Mouse (Mus musculus) embryonic facial prominence, embryonic 15.5 days (tissue): Measurements from ENCODE around the gene Hhipl2. TPM values are rescaled to one million over a fixed set of nuclear protein-coding genes. Genes with fewer than 3 reads are reported as not detected.

Experiments used
- ATAC-seq: fragments of 200-750 bp; cut with Nextera tagmentation; 2 replicates; pipeline ENCODE4 v1.8.0; 2017; ENCODE audit warnings: low read depth, moderate TSS enrichment; ENCODE audit not compliant: insufficient number of reproducible peaks, low FRiP score, low TSS enrichment
- H3K27ac ChIP-seq: fragments of 300-500 bp; sonication (generic); replicated peaks from 2 replicates; pipeline ENCODE4 v1.5.1; 2015; ENCODE audit warnings: mild to moderate bottlenecking, inconsistent platforms
- H3K27me3 ChIP-seq: fragments of 300-500 bp; sonication (generic); 2 replicates; pipeline ENCODE4 v1.6.1; 2015; ENCODE audit warnings: inconsistent platforms
- H3K36me3 ChIP-seq: fragments of 300-500 bp; sonication (generic); 2 replicates; pipeline ENCODE4 v1.6.1; 2015; ENCODE audit warnings: mild to moderate bottlenecking, inconsistent platforms
- H3K4me1 ChIP-seq: fragments of 300-500 bp; sonication (generic); 2 replicates; pipeline ENCODE4 v1.6.1; 2015; ENCODE audit warnings: inconsistent platforms
- H3K4me2 ChIP-seq: fragments of 300-500 bp; sonication (generic); replicated peaks from 2 replicates; pipeline ENCODE4 v1.6.1; 2015; ENCODE audit warnings: mild to moderate bottlenecking, inconsistent platforms
- H3K4me3 ChIP-seq: fragments of 300-500 bp; sonication (generic); replicated peaks from 2 replicates; pipeline ENCODE4 v1.5.1; 2015; ENCODE audit warnings: mild to moderate bottlenecking, inconsistent platforms
- H3K9ac ChIP-seq: fragments of 300-500 bp; sonication (generic); 2 replicates; pipeline ENCODE4 v1.6.1; 2015; ENCODE audit warnings: inconsistent platforms
- H3K9me3 ChIP-seq: fragments of 300-500 bp; sonication (generic); replicated peaks from 2 replicates; pipeline ENCODE4 v1.6.1; 2016; ENCODE audit warnings: inconsistent platforms
- WGBS: fragments of 180-500 bp; shearing (Covaris S2); methylation state at CpG from one replicate; pipeline ENCODE4 v1.1.7; 2015; 5-methylcytosine and 5-hydroxymethylcytosine counted together
- polyA plus RNA-seq: library from polyadenylated mRNA; unstranded; fragments of >200 nt; fragmentation: Nextera tagmentation; extraction: Ambion mirVana; gene quantifications from 2 replicates; pipeline ENCODE4 v1.2.1, GENCODE M21; 2015

Hhipl2 gene
- polyA plus RNA-seq, 1 experiment from 2014 or later = not detected

GRCm38 (mm10) chr1:183388426-183389406 is 29.3 kb upstream of the Hhipl2 start, which contains the start of gene Taf1a:
TSS of gene Taf1a (plus strand) at chr1:183388981.
- peak; percentile 97 for ATAC-seq
- peak within 1 kb of the TSS; percentile 48; the same call in 1 of the 2 replicates for H3K27ac ChIP-seq

GRCm38 (mm10) chr1:183403396-183403795 is 14.6 kb upstream of the Hhipl2 start:
- WGBS = 77% methylated on average over 3 of the region's 3 CpGs
- H3K36me3 ChIP-seq = peaks cover 69% of the 10 kb centered on the region

More at GRCm38 (mm10) chr1:183388426-183389406, 29.3 kb upstream of the Hhipl2 start, which contains the start of gene Taf1a:
- peaks cover 14% of the 10 kb centered on the region for H3K36me3 ChIP-seq
- H3K9me3 ChIP-seq = no peaks in the 10 kb centered on the region
- peak within 1 kb of the TSS; percentile 75 for H3K4me3 ChIP-seq
- 5% methylated on average over 44 of the region's 44 CpGs for WGBS
- peaks cover 17% of the 10 kb centered on the region for H3K27me3 ChIP-seq
- peaks cover 5% of the 10 kb centered on the region for H3K4me1 ChIP-seq
- peak within 1 kb of the TSS; percentile 23 for H3K9ac ChIP-seq
- H3K4me2 ChIP-seq = peak within 1 kb of the TSS; percentile 56

GRCm38 (mm10) chr1:183414081-183414727 is 3.8 kb upstream of the Hhipl2 start:
- H3K4me2 ChIP-seq = no peak overlapping the region
- no peaks in the 10 kb centered on the region for H3K27me3 ChIP-seq
- ATAC-seq = peak; percentile 20; the same call in 1 of the 2 replicates
- H3K9ac ChIP-seq = no peak overlapping the region
- H3K4me1 ChIP-seq = no peaks in the 10 kb centered on the region
- whole genome bisulfite sequencing = 87% methylated on average over 15 of the region's 15 CpGs
- no peaks in the 10 kb centered on the region for H3K9me3 ChIP-seq
- H3K4me3 ChIP-seq = no peak overlapping the region
- H3K36me3 ChIP-seq = peaks cover 33% of the 10 kb centered on the region
- H3K27ac ChIP-seq = no peak overlapping the region

More at GRCm38 (mm10) chr1:183403396-183403795, 14.6 kb upstream of the Hhipl2 start:
- Histone ChIP-seq H3K9me3 (no peaks in the 10 kb centered on the region), H3K9ac (no peak overlapping the region), H3K27me3 (no peaks in the 10 kb centered on the region), H3K4me3 (no peak overlapping the region), H3K4me2 (no peak overlapping the region), H3K27ac (no peak overlapping the region), H3K4me1 (no peaks in the 10 kb centered on the region)
- ATAC-seq = no peak

GRCm38 (mm10) chr1:183419741-183420140 is 1.7 kb downstream of the Hhipl2 start:
- ATAC-seq = no peak
- Histone ChIP-seq H3K4me1 (no peaks in the 10 kb centered on the region), H3K4me3 (no peak overlapping the region), H3K27me3 (no peaks in the 10 kb centered on the region), H3K9me3 (no peaks in the 10 kb centered on the region), H3K27ac (no peak overlapping the region), H3K36me3 (no peaks in the 10 kb centered on the region), H3K4me2 (no peak overlapping the region), H3K9ac (no peak overlapping the region)
- WGBS = 72% methylated on average over 7 of the region's 7 CpGs

- Histone ChIP-seq H3K27me3 (no peaks in the 10 kb centered on the region), H3K4me1 (no peaks in the 10 kb centered on the region), H3K9me3 (no peaks in the 10 kb centered on the region), H3K4me3 (no peak overlapping the region), H3K36me3 (no peaks in the 10 kb centered on the region), H3K4me2 (no peak overlapping the region), H3K9ac (no peak overlapping the region), H3K27ac (no peak overlapping the region)
- 83% methylated on average over 10 of the region's 10 CpGs for WGBS
- ATAC-seq = no peak
These were observed 2.3 kb downstream of the Hhipl2 start for GRCm38 (mm10) chr1:183420296-183420695.

- no peak for ATAC-seq
- H3K27ac ChIP-seq = no peak overlapping the region
- H3K9ac ChIP-seq = no peak overlapping the region
- no peaks in the 10 kb centered on the region for H3K36me3 ChIP-seq
- H3K4me2 ChIP-seq = no peak overlapping the region
- WGBS = 93% methylated on average over 7 of the region's 7 CpGs
- no peaks in the 10 kb centered on the region for H3K4me1 ChIP-seq
- no peaks in the 10 kb centered on the region for H3K27me3 ChIP-seq
- no peaks in the 10 kb centered on the region for H3K9me3 ChIP-seq
- no peak overlapping the region for H3K4me3 ChIP-seq
These were observed 6.1 kb downstream of the Hhipl2 start for GRCm38 (mm10) chr1:183424100-183424499.

GRCm38 (mm10) chr1:183434918-183435317 is 16.9 kb downstream of the Hhipl2 start:
- H3K27ac ChIP-seq = no peak overlapping the region
- H3K4me2 ChIP-seq = no peak overlapping the region
- peaks cover 17% of the 10 kb centered on the region for H3K4me1 ChIP-seq
- no peak for ATAC-seq
- H3K4me3 ChIP-seq = no peak overlapping the region
- no peak overlapping the region for H3K9ac ChIP-seq
- no peaks in the 10 kb centered on the region for H3K9me3 ChIP-seq
- 86% methylated on average over 9 of the region's 9 CpGs for WGBS
- no peaks in the 10 kb centered on the region for H3K36me3 ChIP-seq
- 0 out of 2 replicates have a peak, but pooled peaks cover 1% of the 10 kb centered on the region for H3K27me3 ChIP-seq

GRCm38 (mm10) chr1:183439036-183439435 is 21.0 kb downstream of the Hhipl2 start:
- WGBS = 26% methylated on average over 22 of the region's 22 CpGs
- H3K27ac ChIP-seq = no peak overlapping the region
- no peaks in the 10 kb centered on the region for H3K9me3 ChIP-seq
- no peaks in the 10 kb centered on the region for H3K36me3 ChIP-seq
- peaks cover 18% of the 10 kb centered on the region for H3K4me1 ChIP-seq
- peak overlapping the region; percentile 44; the same call in 1 of the 2 replicates for H3K4me2 ChIP-seq
- H3K9ac ChIP-seq = no peak overlapping the region
- H3K27me3 ChIP-seq = no peaks in the 10 kb centered on the region
- H3K4me3 ChIP-seq = peak overlapping the region; percentile 34
- 0 out of 2 replicates have a peak, but pooled peaks have one; percentile 37 for ATAC-seq

GRCm38 (mm10) chr1:183442015-183442774 is 24.2 kb downstream of the Hhipl2 start:
- H3K4me1 ChIP-seq = peaks cover 18% of the 10 kb centered on the region
- WGBS = 19% methylated on average over 19 of the region's 19 CpGs
- no peaks in the 10 kb centered on the region for H3K27me3 ChIP-seq
- no peak overlapping the region for H3K9ac ChIP-seq
- no peak overlapping the region for H3K4me3 ChIP-seq
- H3K27ac ChIP-seq = no peak overlapping the region
- H3K36me3 ChIP-seq = no peaks in the 10 kb centered on the region
- H3K9me3 ChIP-seq = no peaks in the 10 kb centered on the region
- no peak overlapping the region for H3K4me2 ChIP-seq
- ATAC-seq = no peak

- no peak overlapping the region for H3K4me3 ChIP-seq
- no peak for ATAC-seq
- 11% methylated on average over 3 of the region's 3 CpGs for WGBS
- no peaks in the 10 kb centered on the region for H3K4me1 ChIP-seq
- H3K9ac ChIP-seq = no peak overlapping the region
- H3K4me2 ChIP-seq = no peak overlapping the region
- no peaks in the 10 kb centered on the region for H3K36me3 ChIP-seq
- no peaks in the 10 kb centered on the region for H3K27me3 ChIP-seq
- H3K27ac ChIP-seq = no peak overlapping the region
- H3K9me3 ChIP-seq = no peaks in the 10 kb centered on the region
These were observed 35.1 kb downstream of the Hhipl2 start for GRCm38 (mm10) chr1:183453066-183453465.
